Mouse (Mus musculus): ENCODE measurements around the gene Angptl3. TPM values are rescaled to one million over a fixed set of nuclear protein-coding genes. Genes with fewer than 3 reads are reported as not detected.

Gene Angptl3
- total RNA-seq, 2 experiments from 2014 or later: 0.47 to 0.66 TPM

Other genes with a start within 250 kb of the Angptl3 start
- gene Kank4, start 213.4 kb upstream of the Angptl3 start, total RNA-seq (2021): 1 to 10 TPM; 2.3 to 3.3 TPM
- not detected for gene I0C0044D17Rik, start 207.1 kb upstream of the Angptl3 start, total RNA-seq (2021)
- gene Usp1, start 107.1 kb upstream of the Angptl3 start, total RNA-seq (2021): 10 to 100 TPM; 26.7 to 27.3 TPM
- 10 to 100 TPM; 33.4 to 35.9 TPM for gene Dock7, start 90.0 kb downstream of the Angptl3 start, total RNA-seq (2021)
- gene Atg4c, start 163.0 kb downstream of the Angptl3 start, total RNA-seq (2021): 10 to 100 TPM; 40.6 to 41.7 TPM